Mouse (Mus musculus): ENCODE results near the gene Ube2v1. TPM values are rescaled to one million over a fixed set of nuclear protein-coding genes. Genes with fewer than 3 reads are reported as not detected.

Gene Ube2v1
- total and polyA plus RNA-seq, 2 experiments from 2014 or later, result 94.6 to 152 TPM

DNA sequence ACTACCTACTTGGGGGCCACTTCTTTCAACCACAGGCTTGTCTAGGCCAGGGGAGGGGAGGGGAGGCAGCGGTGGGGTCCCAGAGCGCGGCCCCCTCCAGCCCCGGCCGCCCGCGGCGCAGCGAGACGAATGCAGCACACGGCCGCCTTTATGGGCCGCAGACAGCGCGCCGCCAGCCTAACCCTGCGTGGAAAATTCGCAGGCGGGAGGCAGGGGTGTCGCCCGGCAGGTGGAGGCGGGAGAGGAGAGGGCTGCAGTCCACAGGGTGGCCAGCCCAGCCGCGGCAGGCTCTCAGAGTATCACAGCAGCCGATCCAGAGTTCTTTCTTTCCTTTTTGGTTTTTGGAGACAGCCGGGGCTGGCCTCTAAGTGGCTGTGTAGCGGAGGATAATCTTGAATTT, 72.5 kb downstream of the Ube2v1 start:
- WGBS, result 17% methylated on average over 27 of the region's 27 CpGs
- H3K27ac ChIP-seq (ENCODE audit: low read depth), result no peak overlapping the region
- DNase-seq (ENCODE audit: low spot score) (no peak), ATAC-seq (ENCODE audit: insufficient read depth, low read depth) (0 out of 2 replicates have a peak, but pooled peaks have one; percentile 22)
- 0 out of 2 replicates have a peak overlapping the region, but pooled peaks have one; percentile 12 for H3K4me3 ChIP-seq (ENCODE audit: low read depth, low read length)
- TF ChIP-seq CTCF (IDR thresholded peaks at IDR 0.05; ENCODE audit: low read depth) (no peak), EP300 (IDR thresholded peaks at IDR 0.05; ENCODE audit: low read depth) (no peak)
- H3K9ac ChIP-seq (replicated peaks; ENCODE audit: low read depth, low read length), result peak overlapping the region; percentile 49; the same call in 1 of the 2 replicates
- peaks cover 13% of the 10 kb centered on the region for H3K4me1 ChIP-seq (ENCODE audit: control insufficient read depth, insufficient read depth)
- H3K4me2 ChIP-seq (ENCODE audit: low read depth, low read length), result peak overlapping the region; percentile 40
- no peaks in the 10 kb centered on the region for H3K9me3 ChIP-seq (replicated peaks; ENCODE audit: control insufficient read depth, low read length)
- H3K27me3 ChIP-seq (ENCODE audit: control insufficient read depth, insufficient read depth, low read length), result peaks cover 6% of the 10 kb centered on the region; the same call in 1 of the 2 replicates
- H3K36me3 ChIP-seq (replicated peaks; ENCODE audit: control insufficient read depth, insufficient read depth, low read length), result no peaks in the 10 kb centered on the region

Small RNA genes within 50 kb of the gene (microRNA-seq; reads per million reads assigned to microRNA genes)
- gene Gm22355, result not detected

Other genes with a start within 250 kb of the Ube2v1 start
- 31.9 and 51.5 TPM in 2 replicates for gene Slc9a8, start 210.4 kb downstream of the Ube2v1 start, total RNA-seq (2014; rRNA removed; ENCODE audit: low replicate concordance)
- gene Slc9a8, start 210.4 kb downstream of the Ube2v1 start, polyA plus RNA-seq (2015; fragmentation: Nextera tagmentation; extraction: Ambion mirVana), result 9.9 and 10.7 TPM in 2 replicates
- 90.0 and 102 TPM in 2 replicates for gene Rnf114, start 139.4 kb downstream of the Ube2v1 start, total RNA-seq (2014; rRNA removed; ENCODE audit: low replicate concordance)
- gene Rnf114, start 139.4 kb downstream of the Ube2v1 start, polyA plus RNA-seq (2015; fragmentation: Nextera tagmentation; extraction: Ambion mirVana), result 63.6 and 73.9 TPM in 2 replicates
- gene Spata2, start 139.2 kb downstream of the Ube2v1 start, total RNA-seq (2014; rRNA removed; ENCODE audit: low replicate concordance), result 17.2 and 17.6 TPM in 2 replicates
- gene Spata2, start 139.2 kb downstream of the Ube2v1 start, polyA plus RNA-seq (2015; fragmentation: Nextera tagmentation; extraction: Ambion mirVana), result 9.1 and 12.2 TPM in 2 replicates
- 1.5 TPM in 1 of 2 replicates, not detected in the other for gene Snai1, start 93.9 kb downstream of the Ube2v1 start, total RNA-seq (2014; rRNA removed; ENCODE audit: low replicate concordance)
- gene Snai1, start 93.9 kb downstream of the Ube2v1 start, polyA plus RNA-seq (2015; fragmentation: Nextera tagmentation; extraction: Ambion mirVana), result 6.0 and 7.0 TPM in 2 replicates
- 5.8 and 25.5 TPM in 2 replicates for gene Gm20431, start 29.4 kb upstream of the Ube2v1 start, total RNA-seq (2014; rRNA removed; ENCODE audit: low replicate concordance)
- gene Gm20431, start 29.4 kb upstream of the Ube2v1 start, polyA plus RNA-seq (2015; fragmentation: Nextera tagmentation; extraction: Ambion mirVana), result 2.7 and 5.1 TPM in 2 replicates
- 43.5 and 50.8 TPM in 2 replicates for gene Cebpb, start 56.8 kb upstream of the Ube2v1 start, total RNA-seq (2014; rRNA removed; ENCODE audit: low replicate concordance)
- 4.9 and 5.8 TPM in 2 replicates for gene Cebpb, start 56.8 kb upstream of the Ube2v1 start, polyA plus RNA-seq (2015; fragmentation: Nextera tagmentation; extraction: Ambion mirVana)
- 76.8 and 84.3 TPM in 2 replicates for gene Tmem189, start 57.7 kb upstream of the Ube2v1 start, total RNA-seq (2014; rRNA removed; ENCODE audit: low replicate concordance)
- 37.6 and 39.3 TPM in 2 replicates for gene Tmem189, start 57.7 kb upstream of the Ube2v1 start, polyA plus RNA-seq (2015; fragmentation: Nextera tagmentation; extraction: Ambion mirVana)